Mouse (Mus musculus) liver, adult 2 months (tissue): ENCODE results near the gene Meltf. TPM values are rescaled to one million over a fixed set of nuclear protein-coding genes. Genes with fewer than 3 reads are reported as not detected.

Source experiments
- DNase-seq: peaks from one replicate; pipeline ENCODE4 v3.0.0-alpha.2; 2011; ENCODE audit warnings: low read depth, low spot score; ENCODE audit errors: extremely low read depth
- H3K27ac ChIP-seq: fragments of 200-500 bp; replicated peaks from 2 replicates; pipeline ENCODE4 v1.5.1; 2012; ENCODE audit warnings: low read depth, mild to moderate bottlenecking, control low read depth, inconsistent platforms, low read length; ENCODE audit not compliant: insufficient read depth
- H3K27me3 ChIP-seq: fragments of 200-500 bp; 2 replicates; pipeline ENCODE4 v1.6.1; 2012; ENCODE audit warnings: mild to moderate bottlenecking, moderate library complexity, low read length, inconsistent platforms; ENCODE audit not compliant: control insufficient read depth, insufficient read depth
- H3K36me3 ChIP-seq: fragments of 200-500 bp; 2 replicates; pipeline ENCODE4 v1.6.1; 2012; ENCODE audit warnings: low read length, inconsistent platforms; ENCODE audit not compliant: control insufficient read depth, insufficient read depth
- H3K4me1 ChIP-seq: fragments of 200-500 bp; 2 replicates; pipeline ENCODE4 v1.6.1; 2011; ENCODE audit warnings: low read length; ENCODE audit not compliant: control insufficient read depth, insufficient read depth
- H3K4me3 ChIP-seq: fragments of 200-500 bp; 2 replicates; pipeline ENCODE4 v1.5.1; 2011; ENCODE audit warnings: low read depth, mild to moderate bottlenecking, control low read depth, low read length, moderate library complexity; ENCODE audit not compliant: insufficient read depth
- H3K79me2 ChIP-seq: fragments of 200-500 bp; 2 replicates; pipeline ENCODE4 v1.6.1; 2012; ENCODE audit warnings: inconsistent platforms, mild to moderate bottlenecking, low read length, moderate library complexity; ENCODE audit not compliant: control insufficient read depth, insufficient read depth
- H3K9ac ChIP-seq: fragments of 200-500 bp; 2 replicates; pipeline ENCODE4 v1.6.1; 2012; ENCODE audit warnings: low read depth, mild to moderate bottlenecking, control low read depth, inconsistent platforms, low read length
- CTCF ChIP-seq: fragments of 200-500 bp; IDR thresholded peaks from 2 replicates; pipeline ENCODE4 v1.5.1; 2011; ENCODE audit warnings: low read depth, low read length, control low read depth
- POLR2A ChIP-seq: fragments of 200-500 bp; IDR thresholded peaks from 2 replicates; pipeline ENCODE4 v1.6.1; 2011; ENCODE audit warnings: low read length, control low read depth; ENCODE audit not compliant: insufficient read depth; ENCODE audit errors: extremely low read depth
- WGBS: fragments of 180-500 bp; shearing (Covaris S2); methylation state at CpG from one replicate; pipeline ENCODE4 v1.1.7; 2018; 5-methylcytosine and 5-hydroxymethylcytosine counted together
- polyA plus RNA-seq: library from polyadenylated mRNA; depleted of rRNA; stranded (reverse); fragments of >200 nt; gene quantifications from 2 replicates; pipeline ENCODE4 v1.2.3, GENCODE M21; 2012
- total RNA-seq: library from RNA; depleted of rRNA; stranded (reverse); fragments of >200 nt; gene quantifications from 2 replicates; pipeline ENCODE4 v1.2.3, GENCODE M21; 2014

Meltf gene
- total and polyA plus RNA-seq, 2 experiments = not detected

GRCm38 (mm10) chr16:31926547-31927182 lies 48.1 kb downstream of the Meltf start:
- no peaks in the 10 kb centered on the region for H3K27me3 ChIP-seq
- H3K36me3 ChIP-seq = no peaks in the 10 kb centered on the region
- H3K9ac ChIP-seq = no peak overlapping the region
- no peak overlapping the region for H3K27ac ChIP-seq
- TF ChIP-seq POLR2A (no peak), CTCF (no peak)
- no peaks in the 10 kb centered on the region for H3K79me2 ChIP-seq
- no peaks in the 10 kb centered on the region for H3K4me1 ChIP-seq
- 84% methylated on average over 13 of the region's 13 CpGs for WGBS
- DNase-seq = no peak
- H3K4me3 ChIP-seq = no peak overlapping the region

DNA sequence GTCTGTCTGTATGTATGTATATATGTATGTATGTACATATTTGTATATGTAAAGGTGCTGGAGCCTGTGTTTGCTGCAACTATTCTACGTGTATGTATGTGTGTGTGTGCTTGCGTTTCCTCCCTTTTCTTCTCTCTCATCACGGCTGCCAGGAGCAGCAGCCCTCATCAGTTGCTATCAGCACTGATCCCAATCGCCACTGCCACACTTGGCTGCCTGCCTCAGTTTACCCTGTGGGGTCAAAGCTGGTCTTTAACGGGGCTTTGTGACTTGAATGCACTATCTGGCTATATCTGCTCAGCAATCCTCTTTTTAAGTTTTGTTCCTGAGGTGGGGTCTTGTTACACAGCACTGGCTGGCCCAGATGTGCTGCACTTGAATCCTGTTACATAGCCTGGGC lies 48.8 kb downstream of the Meltf start:
- whole genome bisulfite sequencing = 90% methylated on average over 5 of the region's 5 CpGs
- Histone ChIP-seq H3K27me3 (no peaks in the 10 kb centered on the region), H3K4me3 (no peak overlapping the region), H3K4me1 (no peaks in the 10 kb centered on the region), H3K9ac (no peak overlapping the region), H3K27ac (no peak overlapping the region), H3K36me3 (no peaks in the 10 kb centered on the region), H3K79me2 (no peaks in the 10 kb centered on the region)
- no peak for DNase-seq
- TF ChIP-seq POLR2A = no peak
- no peak for TF ChIP-seq CTCF

- H3K36me3 ChIP-seq = no peaks in the 10 kb centered on the region
- no peak for DNase-seq
- no peaks in the 10 kb centered on the region for H3K79me2 ChIP-seq
- H3K4me3 ChIP-seq = no peak overlapping the region
- H3K9ac ChIP-seq = no peak overlapping the region
- TF ChIP-seq POLR2A (no peak), CTCF (no peak)
- H3K27me3 ChIP-seq = peaks cover 13% of the 10 kb centered on the region
- peaks cover 7% of the 10 kb centered on the region for H3K4me1 ChIP-seq
- WGBS = 77% methylated on average over 17 of the region's 17 CpGs
- H3K27ac ChIP-seq = no peak overlapping the region
Observed at GRCm38 (mm10) chr16:31931330-31931729, 52.7 kb downstream of the Meltf start.

DNA sequence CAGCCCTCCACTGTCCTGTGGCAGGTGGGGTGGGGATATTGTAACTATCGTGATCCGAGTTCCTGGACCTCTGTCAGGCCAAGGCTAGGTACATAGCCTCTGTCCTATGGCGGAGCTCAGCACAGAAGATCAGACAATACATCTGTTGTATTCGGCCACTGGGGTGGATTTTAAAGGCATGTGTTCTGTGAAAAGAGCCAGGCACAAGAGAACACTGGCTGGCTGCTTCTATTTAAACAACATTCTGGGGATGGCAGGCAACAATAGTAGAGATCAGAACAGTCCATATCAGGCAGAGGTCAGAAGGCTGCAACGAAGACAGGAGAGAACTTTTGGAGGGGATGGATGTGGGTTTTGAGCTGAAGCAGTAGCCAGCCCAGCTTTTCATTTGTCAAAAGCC lies 53.6 kb downstream of the Meltf start:
- no peaks in the 10 kb centered on the region for H3K79me2 ChIP-seq
- DNase-seq = no peak
- peaks cover 7% of the 10 kb centered on the region for H3K4me1 ChIP-seq
- H3K27ac ChIP-seq = no peak overlapping the region
- H3K27me3 ChIP-seq = peaks cover 13% of the 10 kb centered on the region
- 78% methylated on average over 5 of the region's 5 CpGs for WGBS
- H3K9ac ChIP-seq = no peak overlapping the region
- no peak overlapping the region for H3K4me3 ChIP-seq
- TF ChIP-seq POLR2A (no peak), CTCF (no peak)
- H3K36me3 ChIP-seq = no peaks in the 10 kb centered on the region

- peak overlapping the region; percentile 69 for H3K4me3 ChIP-seq
- peaks cover 13% of the 10 kb centered on the region for H3K27me3 ChIP-seq
- H3K79me2 ChIP-seq = no peaks in the 10 kb centered on the region
- no peak overlapping the region for H3K27ac ChIP-seq
- H3K9ac ChIP-seq = peak overlapping the region; percentile 61; the same call in 1 of the 2 replicates
- peaks cover 7% of the 10 kb centered on the region for H3K4me1 ChIP-seq
- peak; percentile 33 for DNase-seq
- WGBS = 1% methylated on average over 50 of the region's 50 CpGs
- no peaks in the 10 kb centered on the region for H3K36me3 ChIP-seq
- no peak for TF ChIP-seq POLR2A
- TF ChIP-seq CTCF = peak; percentile 91
Observed at GRCm38 (mm10) chr16:31932840-31933697, 54.5 kb downstream of the Meltf start.

DNA sequence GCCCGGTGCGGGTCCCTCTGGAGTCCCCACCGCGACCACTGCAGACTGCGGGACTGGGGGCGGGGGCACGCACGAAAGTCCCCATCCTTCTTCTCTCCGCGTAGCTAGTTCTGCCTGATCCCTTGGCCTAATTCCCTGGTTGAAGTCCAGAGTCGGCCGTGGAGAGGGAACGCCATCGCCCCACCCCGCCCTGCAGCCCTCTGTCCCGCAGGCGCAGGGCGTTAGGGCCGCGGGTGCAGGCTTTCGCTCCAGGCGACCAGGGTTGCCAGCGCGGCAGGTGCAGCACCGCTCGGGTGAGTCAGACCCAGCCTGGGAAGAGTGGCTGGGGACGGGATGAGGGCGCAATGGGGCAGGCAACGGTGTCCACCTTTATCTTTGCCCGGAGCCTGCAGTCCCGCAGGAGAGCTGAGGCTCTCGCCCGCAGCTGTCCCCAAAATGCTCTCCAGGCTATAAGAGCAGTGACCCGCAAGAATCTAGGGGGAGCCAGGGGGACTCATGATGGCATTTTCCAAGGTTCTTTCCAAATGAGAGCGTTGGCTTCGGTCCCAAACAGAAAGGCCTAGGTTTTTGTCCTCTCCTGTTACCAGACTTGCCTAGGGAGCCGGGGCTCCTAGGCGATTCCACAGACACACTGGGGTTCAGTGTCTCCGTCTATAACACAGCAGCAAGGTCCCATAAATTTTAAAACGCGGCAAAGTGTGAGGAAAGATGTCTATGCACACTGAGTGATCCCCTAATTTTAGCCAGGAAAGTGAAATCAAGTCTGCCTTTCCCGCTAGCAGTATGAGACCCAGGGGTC lies 55.3 kb downstream of the Meltf start, which contains the start of gene Pigz:
Gene Pigz (plus strand): TSS at position 101 of the 799 bp plus-strand sequence.
- Histone ChIP-seq H3K27me3 (peaks cover 13% of the 10 kb centered on the region), H3K4me1 (peaks cover 7% of the 10 kb centered on the region), H3K4me3 (peak within 1 kb of the TSS; percentile 69), H3K27ac (no peak within 1 kb of the TSS), H3K9ac (peak within 1 kb of the TSS; percentile 61), H3K79me2 (no peaks in the 10 kb centered on the region), H3K36me3 (no peaks in the 10 kb centered on the region)
- TF ChIP-seq POLR2A (no peak), CTCF (no peak)
- WGBS = 11% methylated on average over 42 of the region's 42 CpGs
- DNase-seq = peak; percentile 26
